Mouse (Mus musculus) hindlimb bud, embryonic 11.5 days (tissue): ENCODE results near the gene Bbox1.
A peak's percentile ranks its signal among the peaks of the same experiment; 100 is the strongest.

Experiments used
- DNase-seq: peaks from one replicate; pipeline ENCODE4 v3.0.0-alpha.2; 2012; ENCODE audit warnings: low read depth, low spot score; ENCODE audit errors: extremely low spot score

Gene Bbox1

GRCm38 (mm10) chr2:110275424-110275823 is 38.9 kb downstream of the Bbox1 start:
- no peak for DNase-seq

- no peak for DNase-seq
Observed at GRCm38 (mm10) chr2:110274160-110274559, 40.2 kb downstream of the Bbox1 start.

- no peak for DNase-seq
Observed at GRCm38 (mm10) chr2:110269281-110269680, 45.1 kb downstream of the Bbox1 start.

GRCm38 (mm10) chr2:110232252-110232651 is 82.1 kb downstream of the Bbox1 start:
- DNase-seq = no peak

- no peak for DNase-seq
Observed at GRCm38 (mm10) chr2:110230753-110231152, 83.6 kb downstream of the Bbox1 start.

- DNase-seq = peak; percentile 83
Observed at GRCm38 (mm10) chr2:110229143-110230087, 84.9 kb downstream of the Bbox1 start.

- no peak for DNase-seq
Observed at GRCm38 (mm10) chr2:110226421-110226820, 87.9 kb downstream of the Bbox1 start.

- DNase-seq = no peak
Observed at GRCm38 (mm10) chr2:110225969-110226368, 88.4 kb downstream of the Bbox1 start.

GRCm38 (mm10) chr2:110222793-110223192 is 91.6 kb downstream of the Bbox1 start:
- no peak for DNase-seq

GRCm38 (mm10) chr2:110220492-110220891 is 93.9 kb downstream of the Bbox1 start:
- no peak for DNase-seq

GRCm38 (mm10) chr2:110215685-110216058 is 98.7 kb downstream of the Bbox1 start:
- no peak for DNase-seq

GRCm38 (mm10) chr2:110214991-110215684 is 99.2 kb downstream of the Bbox1 start:
- DNase-seq = no peak

GRCm38 (mm10) chr2:110214278-110214677 is 100.1 kb downstream of the Bbox1 start:
- no peak for DNase-seq
